Mouse (Mus musculus): ENCODE results near the gene Mcm6. TPM values are rescaled to one million over a fixed set of nuclear protein-coding genes. Genes with fewer than 3 reads are reported as not detected.

Gene Mcm6
- 192 and 200 TPM in 2 replicates for polyA plus RNA-seq (2015; fragmentation: Nextera tagmentation; extraction: Ambion mirVana)

GRCm38 (mm10) chr1:128359554-128360376 lies at the start of gene Mcm6:
Gene Mcm6 (minus strand): TSS chr1:128359664.
- H3K4me2 ChIP-seq (ENCODE audit: low read depth, low read length): peak within 1 kb of the TSS; percentile 75
- WGBS (ENCODE audit: insufficient replicate concordance): 1% methylated on average over 38 of the region's 38 CpGs
- H3K4me1 ChIP-seq (ENCODE audit: control insufficient read depth, low read depth, low read length): peaks cover 28% of the 10 kb centered on the region
- peak; percentile 96 for ATAC-seq (ENCODE audit: low read depth)
- H3K27me3 ChIP-seq (ENCODE audit: control insufficient read depth, insufficient read depth, low read depth, low read length): no peaks in the 10 kb centered on the region
- H3K36me3 ChIP-seq (ENCODE audit: control insufficient read depth, insufficient read depth): peaks cover 33% of the 10 kb centered on the region
- peak within 1 kb of the TSS; percentile 84 for H3K27ac ChIP-seq (ENCODE audit: low read length)
- H3K4me3 ChIP-seq (ENCODE audit: low read depth, low read length): peak within 1 kb of the TSS; percentile 99
- H3K9ac ChIP-seq (ENCODE audit: low read depth, low read length): peak within 1 kb of the TSS; percentile 90
- no peaks in the 10 kb centered on the region for H3K9me3 ChIP-seq (replicated peaks; ENCODE audit: control insufficient read depth, low read length)

GRCm38 (mm10) chr1:128406846-128407245 lies 47.4 kb upstream of the Mcm6 start:
- WGBS (ENCODE audit: insufficient replicate concordance): 56% methylated on average over 1 of the region's 1 CpGs
- H3K27ac ChIP-seq (ENCODE audit: low read length): no peak overlapping the region
- no peaks in the 10 kb centered on the region for H3K27me3 ChIP-seq (ENCODE audit: control insufficient read depth, insufficient read depth, low read depth, low read length)
- no peak overlapping the region for H3K9ac ChIP-seq (ENCODE audit: low read depth, low read length)
- H3K4me1 ChIP-seq (ENCODE audit: control insufficient read depth, low read depth, low read length): peaks cover 5% of the 10 kb centered on the region
- H3K36me3 ChIP-seq (ENCODE audit: control insufficient read depth, insufficient read depth): peaks cover 10% of the 10 kb centered on the region
- no peak overlapping the region for H3K4me2 ChIP-seq (ENCODE audit: low read depth, low read length)
- H3K9me3 ChIP-seq (replicated peaks; ENCODE audit: control insufficient read depth, low read length): no peaks in the 10 kb centered on the region
- ATAC-seq (ENCODE audit: low read depth): no peak
- H3K4me3 ChIP-seq (ENCODE audit: low read depth, low read length): no peak overlapping the region

GRCm38 (mm10) chr1:128405675-128406074 lies 46.2 kb upstream of the Mcm6 start:
- Histone ChIP-seq H3K9me3 (replicated peaks; ENCODE audit: control insufficient read depth, low read length) (no peaks in the 10 kb centered on the region), H3K27me3 (ENCODE audit: control insufficient read depth, insufficient read depth, low read depth, low read length) (no peaks in the 10 kb centered on the region), H3K4me3 (ENCODE audit: low read depth, low read length) (no peak overlapping the region), H3K4me2 (ENCODE audit: low read depth, low read length) (no peak overlapping the region), H3K27ac (ENCODE audit: low read length) (no peak overlapping the region), H3K9ac (ENCODE audit: low read depth, low read length) (no peak overlapping the region), H3K36me3 (ENCODE audit: control insufficient read depth, insufficient read depth) (peaks cover 10% of the 10 kb centered on the region), H3K4me1 (ENCODE audit: control insufficient read depth, low read depth, low read length) (peaks cover 5% of the 10 kb centered on the region)
- whole genome bisulfite sequencing (ENCODE audit: insufficient replicate concordance): 51% methylated on average over 1 of the region's 1 CpGs
- no peak for ATAC-seq (ENCODE audit: low read depth)

GRCm38 (mm10) chr1:128405041-128405481 lies 45.6 kb upstream of the Mcm6 start:
- no peak overlapping the region for H3K4me2 ChIP-seq (ENCODE audit: low read depth, low read length)
- H3K27me3 ChIP-seq (ENCODE audit: control insufficient read depth, insufficient read depth, low read depth, low read length): no peaks in the 10 kb centered on the region
- no peak overlapping the region for H3K9ac ChIP-seq (ENCODE audit: low read depth, low read length)
- H3K27ac ChIP-seq (ENCODE audit: low read length): no peak overlapping the region
- H3K4me1 ChIP-seq (ENCODE audit: control insufficient read depth, low read depth, low read length): peaks cover 5% of the 10 kb centered on the region
- H3K4me3 ChIP-seq (ENCODE audit: low read depth, low read length): no peak overlapping the region
- peaks cover 13% of the 10 kb centered on the region for H3K36me3 ChIP-seq (ENCODE audit: control insufficient read depth, insufficient read depth)
- WGBS (ENCODE audit: insufficient replicate concordance): 85% methylated on average over 2 of the region's 2 CpGs
- no peak for ATAC-seq (ENCODE audit: low read depth)
- no peaks in the 10 kb centered on the region for H3K9me3 ChIP-seq (replicated peaks; ENCODE audit: control insufficient read depth, low read length)

GRCm38 (mm10) chr1:128400926-128401325 lies 41.5 kb upstream of the Mcm6 start:
- Histone ChIP-seq H3K4me3 (ENCODE audit: low read depth, low read length) (no peak overlapping the region), H3K9ac (ENCODE audit: low read depth, low read length) (no peak overlapping the region), H3K9me3 (replicated peaks; ENCODE audit: control insufficient read depth, low read length) (no peaks in the 10 kb centered on the region), H3K27me3 (ENCODE audit: control insufficient read depth, insufficient read depth, low read depth, low read length) (no peaks in the 10 kb centered on the region), H3K4me1 (ENCODE audit: control insufficient read depth, low read depth, low read length) (no peaks in the 10 kb centered on the region), H3K27ac (ENCODE audit: low read length) (no peak overlapping the region), H3K4me2 (ENCODE audit: low read depth, low read length) (no peak overlapping the region), H3K36me3 (ENCODE audit: control insufficient read depth, insufficient read depth) (peaks cover 23% of the 10 kb centered on the region)
- ATAC-seq (ENCODE audit: low read depth): no peak
- 63% methylated on average over 2 of the region's 2 CpGs for WGBS (ENCODE audit: insufficient replicate concordance)

GRCm38 (mm10) chr1:128399941-128400915 lies 40.8 kb upstream of the Mcm6 start:
- no peak overlapping the region for H3K9ac ChIP-seq (ENCODE audit: low read depth, low read length)
- H3K36me3 ChIP-seq (ENCODE audit: control insufficient read depth, insufficient read depth): peaks cover 22% of the 10 kb centered on the region
- no peak overlapping the region for H3K27ac ChIP-seq (ENCODE audit: low read length)
- no peak overlapping the region for H3K4me2 ChIP-seq (ENCODE audit: low read depth, low read length)
- H3K9me3 ChIP-seq (replicated peaks; ENCODE audit: control insufficient read depth, low read length): no peaks in the 10 kb centered on the region
- H3K4me3 ChIP-seq (ENCODE audit: low read depth, low read length): no peak overlapping the region
- H3K4me1 ChIP-seq (ENCODE audit: control insufficient read depth, low read depth, low read length): no peaks in the 10 kb centered on the region
- H3K27me3 ChIP-seq (ENCODE audit: control insufficient read depth, insufficient read depth, low read depth, low read length): no peaks in the 10 kb centered on the region
- ATAC-seq (ENCODE audit: low read depth): no peak
- 73% methylated on average over 5 of the region's 5 CpGs for whole genome bisulfite sequencing (ENCODE audit: insufficient replicate concordance)

- Histone ChIP-seq H3K9ac (ENCODE audit: low read depth, low read length) (no peak overlapping the region), H3K9me3 (replicated peaks; ENCODE audit: control insufficient read depth, low read length) (no peaks in the 10 kb centered on the region), H3K36me3 (ENCODE audit: control insufficient read depth, insufficient read depth) (peaks cover 18% of the 10 kb centered on the region), H3K27ac (ENCODE audit: low read length) (no peak overlapping the region), H3K27me3 (ENCODE audit: control insufficient read depth, insufficient read depth, low read depth, low read length) (no peaks in the 10 kb centered on the region), H3K4me3 (ENCODE audit: low read depth, low read length) (no peak overlapping the region), H3K4me2 (ENCODE audit: low read depth, low read length) (no peak overlapping the region), H3K4me1 (ENCODE audit: control insufficient read depth, low read depth, low read length) (no peaks in the 10 kb centered on the region)
- ATAC-seq (ENCODE audit: low read depth): no peak
- WGBS (ENCODE audit: insufficient replicate concordance): 79% methylated on average over 5 of the region's 5 CpGs
Measured at GRCm38 (mm10) chr1:128398738-128399445, 39.4 kb upstream of the Mcm6 start.

GRCm38 (mm10) chr1:128394657-128395056 lies 35.2 kb upstream of the Mcm6 start:
- Histone ChIP-seq H3K4me3 (ENCODE audit: low read depth, low read length) (no peak overlapping the region), H3K9me3 (replicated peaks; ENCODE audit: control insufficient read depth, low read length) (no peaks in the 10 kb centered on the region), H3K27me3 (ENCODE audit: control insufficient read depth, insufficient read depth, low read depth, low read length) (no peaks in the 10 kb centered on the region), H3K4me1 (ENCODE audit: control insufficient read depth, low read depth, low read length) (no peaks in the 10 kb centered on the region), H3K27ac (ENCODE audit: low read length) (no peak overlapping the region), H3K9ac (ENCODE audit: low read depth, low read length) (no peak overlapping the region), H3K4me2 (ENCODE audit: low read depth, low read length) (no peak overlapping the region), H3K36me3 (ENCODE audit: control insufficient read depth, insufficient read depth) (peaks cover 16% of the 10 kb centered on the region)
- WGBS (ENCODE audit: insufficient replicate concordance): 74% methylated on average over 3 of the region's 3 CpGs
- ATAC-seq (ENCODE audit: low read depth): no peak
